Mouse (Mus musculus) limb, embryonic 12.5 days (tissue): ENCODE results near the gene Sirt5. TPM values are rescaled to one million over a fixed set of nuclear protein-coding genes. Genes with fewer than 3 reads are reported as not detected.
A peak's percentile ranks its signal among the peaks of the same experiment; 100 is the strongest.

Experiments used
- ATAC-seq: fragments of 200-750 bp; cut with Nextera tagmentation; 2 replicates; pipeline ENCODE4 v1.8.0; 2017; ENCODE audit warnings: low read depth, moderate TSS enrichment; ENCODE audit not compliant: insufficient number of reproducible peaks, insufficient read depth, low FRiP score, low TSS enrichment
- H3K27ac ChIP-seq: fragments of 300-500 bp; sonication (generic); 2 replicates; pipeline ENCODE4 v1.5.1; 2016; ENCODE audit warnings: mild to moderate bottlenecking, moderate library complexity
- H3K27me3 ChIP-seq: fragments of 300-500 bp; sonication (generic); 2 replicates; pipeline ENCODE4 v1.6.1; 2016; ENCODE audit warnings: mild to moderate bottlenecking, moderate library complexity
- H3K36me3 ChIP-seq: fragments of 300-500 bp; sonication (generic); 2 replicates; pipeline ENCODE4 v1.6.1; 2016; ENCODE audit warnings: mild to moderate bottlenecking, moderate library complexity
- H3K4me1 ChIP-seq: fragments of 300-500 bp; sonication (generic); replicated peaks from 2 replicates; pipeline ENCODE4 v1.6.1; 2016
- H3K4me2 ChIP-seq: fragments of 300-500 bp; sonication (generic); 2 replicates; pipeline ENCODE4 v1.6.1; 2016; ENCODE audit warnings: mild to moderate bottlenecking, moderate library complexity
- H3K4me3 ChIP-seq: fragments of 300-500 bp; sonication (generic); replicated peaks from 2 replicates; pipeline ENCODE4 v1.5.1; 2016; ENCODE audit warnings: mild to moderate bottlenecking
- H3K9ac ChIP-seq: fragments of 300-500 bp; sonication (generic); replicated peaks from 2 replicates; pipeline ENCODE4 v1.6.1; 2016; ENCODE audit warnings: mild to moderate bottlenecking, moderate library complexity
- H3K9me3 ChIP-seq: fragments of 300-500 bp; sonication (generic); 2 replicates; pipeline ENCODE4 v1.6.1; 2016; ENCODE audit warnings: mild to moderate bottlenecking, moderate library complexity
- WGBS: fragments of 180-500 bp; shearing (Covaris S2); methylation state at CpG from one replicate; pipeline ENCODE4 v1.1.7; 2016; 5-methylcytosine and 5-hydroxymethylcytosine counted together
- polyA plus RNA-seq: library from polyadenylated mRNA; unstranded; fragments of >200 nt; fragmentation: Nextera tagmentation; extraction: Ambion mirVana; gene quantifications from 2 replicates; pipeline ENCODE4 v1.2.1, GENCODE M21; 2016

Sirt5 gene
- 54.9 and 59.9 TPM in 2 replicates for polyA plus RNA-seq

DNA sequence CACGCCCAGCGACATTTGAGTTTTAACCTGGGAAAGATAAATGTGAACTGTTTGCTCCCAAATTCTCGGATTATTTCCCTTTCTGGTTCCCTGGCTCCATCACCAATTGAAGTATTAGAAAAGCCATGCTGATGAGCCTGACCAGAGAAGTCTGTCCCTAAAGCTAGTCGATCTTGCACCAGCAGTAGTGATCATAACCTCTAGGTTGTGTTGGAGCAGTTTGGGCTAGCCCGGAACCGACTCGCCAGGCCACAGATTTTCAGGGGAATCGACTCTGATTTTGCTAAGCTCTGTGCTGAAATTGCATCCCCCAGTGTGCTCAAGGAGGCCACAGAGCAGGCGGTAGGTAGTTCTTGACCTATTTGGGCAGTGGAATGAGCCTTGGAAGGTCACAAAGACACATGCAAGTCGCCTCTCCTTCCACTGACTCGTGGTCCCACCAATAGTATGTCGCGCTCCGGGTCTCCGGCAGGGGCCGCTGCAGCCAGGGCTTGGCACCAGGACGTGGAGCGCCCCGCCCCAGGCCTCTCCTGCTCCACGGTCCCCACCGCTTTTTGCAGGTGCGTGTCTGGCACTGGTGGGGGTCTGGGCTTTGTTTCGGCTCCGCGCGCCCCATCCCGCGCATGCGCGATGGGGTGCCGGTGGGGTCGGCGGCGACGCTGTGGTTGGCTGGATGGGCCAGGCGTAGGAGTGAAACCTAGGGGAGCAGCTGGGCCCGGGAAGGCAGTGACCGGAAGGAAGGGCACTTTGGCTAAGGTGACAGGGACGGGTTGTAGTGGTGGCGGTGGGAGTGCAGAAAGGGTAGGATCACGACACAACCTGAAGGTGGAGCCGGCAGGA, at the start of gene Sirt5:
Gene Sirt5 (plus strand): TSS at position 512 of the 840 bp plus-strand sequence.
- peak; percentile 92 for ATAC-seq
- peak within 1 kb of the TSS; percentile 84 for H3K4me2 ChIP-seq
- no peaks in the 10 kb centered on the region for H3K36me3 ChIP-seq
- H3K4me1 ChIP-seq = peaks cover 7% of the 10 kb centered on the region
- H3K9me3 ChIP-seq = no peaks in the 10 kb centered on the region
- no peaks in the 10 kb centered on the region for H3K27me3 ChIP-seq
- WGBS = 15% methylated on average over 42 of the region's 42 CpGs
- H3K27ac ChIP-seq = peak within 1 kb of the TSS; percentile 70
- peak within 1 kb of the TSS; percentile 60 for H3K4me3 ChIP-seq
- H3K9ac ChIP-seq = peak within 1 kb of the TSS; percentile 75

DNA sequence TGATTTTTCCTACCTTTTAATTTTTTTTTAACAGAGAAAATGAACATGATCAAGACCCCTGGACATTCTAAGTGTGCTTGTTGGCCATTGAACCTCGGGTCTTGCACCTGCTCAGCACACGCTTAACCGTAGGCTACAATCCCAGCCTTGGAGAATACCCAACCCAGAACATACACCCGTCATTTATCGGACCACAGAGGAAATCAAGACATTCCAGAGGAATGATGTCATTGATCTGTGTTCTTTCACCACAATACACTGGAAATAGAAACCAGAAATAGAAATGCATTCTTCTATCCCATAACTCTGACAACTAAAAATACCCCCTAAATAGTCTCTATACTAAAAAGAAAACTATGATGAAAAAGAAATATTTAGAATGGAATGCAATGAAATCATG, 47.9 kb upstream of the Sirt5 start:
- Histone ChIP-seq H3K9ac (no peak overlapping the region), H3K4me2 (no peak overlapping the region), H3K4me1 (no peaks in the 10 kb centered on the region), H3K27ac (no peak overlapping the region), H3K9me3 (0 out of 2 replicates have a peak, but pooled peaks cover 2% of the 10 kb centered on the region), H3K27me3 (no peaks in the 10 kb centered on the region), H3K36me3 (no peaks in the 10 kb centered on the region), H3K4me3 (no peak overlapping the region)
- 78% methylated on average over 5 of the region's 5 CpGs for WGBS
- no peak for ATAC-seq

DNA sequence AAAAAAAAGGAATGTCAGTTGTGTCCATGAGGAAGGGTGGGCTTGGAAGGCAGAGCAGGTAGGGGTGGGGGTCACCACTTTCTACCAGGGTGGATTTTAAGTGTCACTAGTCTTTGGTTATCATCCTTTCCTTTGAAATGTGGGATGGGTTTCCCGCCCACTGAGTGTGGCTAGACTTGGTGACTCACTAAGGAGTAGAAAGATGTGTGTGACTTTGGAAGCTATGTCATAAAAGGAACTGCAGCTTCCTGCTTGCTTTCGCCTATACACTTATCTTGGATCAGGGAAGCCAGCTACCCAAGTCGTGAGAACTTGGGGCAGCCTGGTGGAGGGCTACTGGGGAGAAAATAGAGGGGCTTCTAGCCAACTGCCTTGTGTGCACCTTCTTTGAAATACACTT, 45.9 kb upstream of the Sirt5 start:
- Histone ChIP-seq H3K36me3 (no peaks in the 10 kb centered on the region), H3K4me3 (no peak overlapping the region), H3K4me1 (no peaks in the 10 kb centered on the region), H3K27me3 (no peaks in the 10 kb centered on the region), H3K4me2 (no peak overlapping the region), H3K27ac (no peak overlapping the region), H3K9ac (no peak overlapping the region), H3K9me3 (0 out of 2 replicates have a peak, but pooled peaks cover 2% of the 10 kb centered on the region)
- 74% methylated on average over 3 of the region's 3 CpGs for WGBS
- no peak for ATAC-seq

DNA sequence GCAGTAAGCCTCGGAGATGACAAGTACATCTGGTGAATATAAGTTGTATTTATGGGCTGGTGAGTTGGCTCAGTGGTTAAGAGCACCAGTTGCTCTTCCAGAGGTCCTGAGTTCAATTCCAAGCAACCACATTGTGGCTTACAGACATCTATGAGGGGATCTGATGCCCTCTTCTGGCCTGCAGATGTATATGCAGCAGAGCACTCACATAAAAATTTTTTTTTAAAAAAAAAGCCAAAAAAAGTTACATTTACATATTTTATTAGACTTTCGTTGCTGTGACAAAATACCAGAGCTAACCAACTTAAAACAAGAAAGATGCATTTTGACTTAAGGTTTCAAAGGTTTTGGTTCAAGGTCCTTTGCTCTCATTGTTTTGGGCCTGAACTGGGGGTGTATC, 43.8 kb upstream of the Sirt5 start:
- no peak overlapping the region for H3K4me3 ChIP-seq
- no peak overlapping the region for H3K4me2 ChIP-seq
- no peak for ATAC-seq
- H3K4me1 ChIP-seq = no peaks in the 10 kb centered on the region
- H3K9ac ChIP-seq = no peak overlapping the region
- 0 out of 2 replicates have a peak, but pooled peaks cover 2% of the 10 kb centered on the region for H3K9me3 ChIP-seq
- no peaks in the 10 kb centered on the region for H3K36me3 ChIP-seq
- WGBS = 80% methylated on average over 2 of the region's 2 CpGs
- no peak overlapping the region for H3K27ac ChIP-seq
- no peaks in the 10 kb centered on the region for H3K27me3 ChIP-seq

DNA sequence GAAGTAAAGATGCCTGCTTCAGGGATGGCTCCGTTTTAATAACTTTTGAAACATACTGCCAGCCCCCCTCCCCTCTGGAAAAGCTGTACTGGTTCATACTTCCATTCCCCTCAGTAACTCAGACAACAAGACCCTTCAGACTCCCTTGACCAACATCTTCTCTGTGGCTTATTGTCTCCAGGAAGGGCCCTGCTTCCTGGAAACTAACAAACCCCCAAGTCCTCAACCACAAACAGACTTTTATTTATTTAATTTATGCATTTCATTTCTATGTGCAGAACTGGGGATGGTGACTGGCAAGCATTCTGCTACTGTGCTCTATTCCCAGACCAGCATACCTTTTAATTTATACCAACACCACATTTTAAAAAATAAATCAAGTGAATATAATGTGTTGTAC, 39.9 kb upstream of the Sirt5 start:
- Histone ChIP-seq H3K27me3 (no peaks in the 10 kb centered on the region), H3K9me3 (0 out of 2 replicates have a peak, but pooled peaks cover 2% of the 10 kb centered on the region), H3K9ac (no peak overlapping the region), H3K27ac (no peak overlapping the region), H3K4me3 (no peak overlapping the region), H3K4me1 (no peaks in the 10 kb centered on the region), H3K36me3 (no peaks in the 10 kb centered on the region), H3K4me2 (no peak overlapping the region)
- 64% methylated on average over 1 of the region's 1 CpGs for WGBS
- ATAC-seq = no peak

DNA sequence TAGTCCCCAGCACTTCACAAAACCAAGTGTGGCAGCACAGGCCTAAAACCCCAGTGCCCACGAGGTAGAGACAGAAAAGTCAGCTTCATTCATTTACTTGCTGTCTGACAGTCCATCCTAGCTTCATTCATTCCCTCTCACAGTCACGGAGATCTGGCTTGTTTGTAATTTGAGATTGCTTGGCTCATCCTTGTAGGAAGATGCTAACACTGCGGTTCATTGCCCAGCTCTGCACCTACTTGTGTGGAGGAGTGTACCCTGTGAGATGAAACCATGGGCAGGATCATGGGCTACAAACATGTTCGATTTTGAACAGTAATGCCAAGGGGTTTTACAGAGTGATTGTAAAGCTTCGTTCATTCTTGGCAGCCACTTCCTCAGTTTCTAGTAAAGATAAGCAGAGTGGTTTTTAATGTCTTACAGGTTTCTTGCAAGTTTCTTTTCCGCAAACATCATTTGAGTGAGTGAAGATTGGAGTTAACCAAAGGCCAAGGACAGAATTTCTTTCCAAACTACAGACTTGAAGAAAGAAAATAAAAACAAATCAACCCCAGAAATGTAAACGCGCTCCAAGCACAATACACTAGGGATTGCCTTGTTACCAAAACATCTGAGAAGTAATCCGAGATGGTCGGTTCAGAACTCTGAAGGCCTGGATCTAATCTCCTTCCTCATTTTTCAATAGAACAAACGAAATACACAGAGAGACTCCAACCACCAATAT, 33.4 kb upstream of the Sirt5 start:
- Histone ChIP-seq H3K4me2 (no peak overlapping the region), H3K27me3 (no peaks in the 10 kb centered on the region), H3K9ac (no peak overlapping the region), H3K4me3 (no peak overlapping the region), H3K9me3 (no peaks in the 10 kb centered on the region), H3K4me1 (0 out of 2 replicates have a peak, but pooled peaks cover 5% of the 10 kb centered on the region), H3K36me3 (no peaks in the 10 kb centered on the region), H3K27ac (no peak overlapping the region)
- WGBS = 44% methylated on average over 11 of the region's 11 CpGs
- no peak for ATAC-seq

DNA sequence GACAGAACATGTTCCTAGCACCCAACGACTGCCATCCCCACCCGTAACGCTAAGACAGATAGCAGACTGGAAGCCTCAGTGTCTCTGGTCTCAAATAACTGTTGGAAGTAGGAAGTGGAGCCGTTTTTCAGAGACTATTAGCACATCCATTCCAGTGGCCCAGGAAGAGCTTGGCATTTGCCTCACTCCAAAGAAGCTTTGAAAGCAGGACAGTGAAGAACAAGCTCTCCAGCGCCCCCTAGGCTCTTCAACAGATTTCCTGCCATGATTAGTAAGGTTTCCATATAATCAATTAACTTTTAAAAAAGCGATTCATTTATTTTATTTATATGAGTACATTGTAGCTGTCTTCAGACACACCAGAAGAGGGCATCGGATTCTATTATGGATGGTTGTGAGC, 32.7 kb upstream of the Sirt5 start:
- Histone ChIP-seq H3K9ac (no peak overlapping the region), H3K27me3 (no peaks in the 10 kb centered on the region), H3K4me2 (no peak overlapping the region), H3K4me3 (no peak overlapping the region), H3K27ac (no peak overlapping the region), H3K9me3 (no peaks in the 10 kb centered on the region), H3K4me1 (0 out of 2 replicates have a peak, but pooled peaks cover 5% of the 10 kb centered on the region), H3K36me3 (no peaks in the 10 kb centered on the region)
- 47% methylated on average over 7 of the region's 7 CpGs for WGBS
- ATAC-seq = no peak

DNA sequence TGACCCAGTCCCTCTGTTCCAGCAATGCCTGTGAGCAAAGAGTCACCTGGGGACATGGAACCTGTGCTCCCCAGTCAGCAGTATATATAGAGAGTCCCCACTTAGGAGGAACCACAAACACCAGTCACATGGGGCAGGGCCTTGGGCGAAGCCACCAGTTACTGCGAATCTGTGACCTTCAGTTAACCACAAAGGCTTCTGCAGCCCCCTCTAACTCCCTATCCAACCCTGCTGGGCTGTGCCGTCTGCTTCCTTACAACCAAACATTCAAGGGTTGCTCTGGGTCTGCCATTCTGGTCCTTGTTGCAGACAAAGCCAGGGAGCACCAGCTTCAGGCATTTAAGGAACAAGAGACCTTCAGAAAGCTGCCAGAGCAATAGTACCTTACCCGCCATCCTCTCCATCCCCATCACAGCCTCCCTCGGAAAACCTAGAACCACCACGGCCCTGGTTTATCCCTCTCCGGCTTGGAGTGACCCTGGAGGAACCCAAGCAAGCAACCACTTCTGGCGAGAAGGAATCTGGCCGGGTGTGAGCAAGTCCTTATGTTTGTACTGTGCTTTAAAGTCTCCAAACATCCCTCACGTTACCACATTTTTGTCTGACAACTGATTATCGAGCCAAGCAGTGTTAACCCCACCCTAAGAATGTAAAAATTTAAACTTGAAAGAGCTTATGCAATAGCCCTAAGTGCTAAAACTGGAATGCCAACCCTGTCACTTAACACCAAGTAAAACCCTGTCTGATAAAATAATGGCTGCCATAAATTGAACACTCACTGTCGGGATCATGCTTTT, 28.7 kb upstream of the Sirt5 start:
- Histone ChIP-seq H3K4me3 (no peak overlapping the region), H3K36me3 (no peaks in the 10 kb centered on the region), H3K4me1 (0 out of 2 replicates have a peak, but pooled peaks cover 5% of the 10 kb centered on the region), H3K9ac (no peak overlapping the region), H3K27ac (0 out of 2 replicates have a peak overlapping the region, but pooled peaks have one; percentile 29), H3K9me3 (no peaks in the 10 kb centered on the region), H3K27me3 (no peaks in the 10 kb centered on the region), H3K4me2 (no peak overlapping the region)
- WGBS = 53% methylated on average over 12 of the region's 12 CpGs
- ATAC-seq = no peak

DNA sequence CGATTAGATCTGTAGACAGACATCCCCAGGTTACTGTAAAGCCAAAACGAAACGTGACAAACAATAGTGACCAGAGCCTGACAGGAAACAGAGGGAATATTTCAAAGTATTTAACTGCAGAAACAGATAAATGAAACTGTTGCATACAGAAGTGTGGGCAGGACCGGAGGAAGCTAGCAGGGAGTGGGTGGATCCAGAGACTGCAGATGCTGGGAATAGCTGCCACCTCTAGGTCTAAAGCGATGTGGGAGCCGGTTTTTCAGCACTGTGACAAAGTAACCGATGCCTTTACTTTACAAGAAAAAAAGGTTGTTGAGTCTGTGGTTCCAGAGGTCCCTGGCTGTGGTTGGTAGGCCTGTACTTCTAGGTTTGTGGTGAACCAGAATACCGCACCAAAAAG, 27.3 kb upstream of the Sirt5 start:
- 89% methylated on average over 8 of the region's 8 CpGs for WGBS
- no peak for ATAC-seq
- H3K27ac ChIP-seq = no peak overlapping the region

DNA sequence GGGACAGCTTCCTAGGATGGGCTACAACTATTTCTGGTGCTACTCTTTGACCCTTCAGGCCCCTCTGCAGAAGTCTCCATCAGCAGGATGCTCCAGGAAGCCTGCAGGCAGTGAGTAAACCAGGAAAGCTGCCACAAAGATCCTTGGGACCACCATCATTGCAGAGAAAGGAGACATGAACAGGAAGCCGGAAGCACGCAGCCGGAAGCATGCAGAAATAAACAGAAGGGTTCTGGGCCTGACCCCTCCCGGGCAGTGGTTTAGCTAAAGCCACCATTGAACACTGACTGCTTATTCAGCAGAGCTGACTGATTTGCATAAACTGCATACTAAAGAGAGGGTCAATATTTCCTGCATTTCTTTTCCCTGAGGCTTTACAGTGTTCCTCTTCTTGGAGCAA, 26.7 kb upstream of the Sirt5 start:
- no peaks in the 10 kb centered on the region for H3K9me3 ChIP-seq
- H3K4me3 ChIP-seq = no peak overlapping the region
- WGBS = 88% methylated on average over 4 of the region's 4 CpGs
- H3K36me3 ChIP-seq = no peaks in the 10 kb centered on the region
- no peak overlapping the region for H3K27ac ChIP-seq
- H3K9ac ChIP-seq = no peak overlapping the region
- H3K4me2 ChIP-seq = no peak overlapping the region
- ATAC-seq = no peak
- 0 out of 2 replicates have a peak, but pooled peaks cover 5% of the 10 kb centered on the region for H3K4me1 ChIP-seq
- H3K27me3 ChIP-seq = no peaks in the 10 kb centered on the region

More for the DNA sequence above, 27.3 kb upstream of the Sirt5 start:
- Histone ChIP-seq H3K27me3 (no peaks in the 10 kb centered on the region), H3K4me1 (0 out of 2 replicates have a peak, but pooled peaks cover 5% of the 10 kb centered on the region), H3K4me3 (no peak overlapping the region), H3K4me2 (no peak overlapping the region), H3K9ac (no peak overlapping the region), H3K9me3 (no peaks in the 10 kb centered on the region), H3K36me3 (no peaks in the 10 kb centered on the region)

DNA sequence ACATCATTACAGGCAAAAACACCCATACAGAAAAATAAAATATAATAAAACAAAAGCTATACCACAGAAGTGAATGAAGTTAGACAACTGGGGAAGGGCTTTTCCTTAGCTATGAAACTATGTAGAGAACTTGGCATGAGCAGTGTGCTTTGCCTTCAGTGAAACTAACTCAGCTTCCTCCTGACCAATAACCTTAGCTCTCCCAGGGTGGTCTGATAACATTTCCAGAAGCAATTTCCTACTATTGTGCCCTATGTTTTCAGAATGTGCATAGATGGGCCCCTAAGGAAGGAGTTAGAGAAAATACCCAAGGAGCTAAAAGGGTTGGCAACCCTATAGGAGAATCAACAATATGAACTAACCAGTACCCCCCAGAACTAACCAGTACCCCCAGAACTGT, 18.5 kb upstream of the Sirt5 start:
- Histone ChIP-seq H3K9me3 (no peaks in the 10 kb centered on the region), H3K9ac (no peak overlapping the region), H3K4me1 (no peaks in the 10 kb centered on the region), H3K27me3 (no peaks in the 10 kb centered on the region), H3K4me2 (no peak overlapping the region), H3K27ac (no peak overlapping the region), H3K4me3 (no peak overlapping the region), H3K36me3 (no peaks in the 10 kb centered on the region)
- ATAC-seq = no peak
